Mouse (Mus musculus) limb, embryonic 14.5 days (tissue): ENCODE results near the gene 1700024P04Rik. TPM values are rescaled to one million over a fixed set of nuclear protein-coding genes. Genes with fewer than 3 reads are reported as not detected.

Experiments used
- ATAC-seq: fragments of 200-750 bp; cut with Nextera tagmentation; 2 replicates; pipeline ENCODE4 v1.8.0; 2017; ENCODE audit warnings: low read depth, moderate number of reproducible peaks, moderate TSS enrichment; ENCODE audit not compliant: low FRiP score
- DNase-seq: peaks from one replicate; pipeline ENCODE4 v3.0.0-alpha.2; 2015; ENCODE audit warnings: low spot score
- H3K27ac ChIP-seq: fragments of 300-500 bp; sonication (generic); replicated peaks from 2 replicates; pipeline ENCODE4 v1.5.1; 2014; ENCODE audit warnings: low read depth, mild to moderate bottlenecking, low read length, moderate library complexity, mixed read lengths
- H3K27me3 ChIP-seq: fragments of 300-500 bp; sonication (generic); 2 replicates; pipeline ENCODE4 v1.6.1; 2014; ENCODE audit warnings: low read length, mixed read lengths; ENCODE audit not compliant: control insufficient read depth, insufficient read depth
- H3K36me3 ChIP-seq: fragments of 300-500 bp; sonication (generic); 2 replicates; pipeline ENCODE4 v1.6.1; 2014; ENCODE audit warnings: mild to moderate bottlenecking, low read length, moderate library complexity, mixed read lengths; ENCODE audit not compliant: control insufficient read depth, insufficient read depth
- H3K4me1 ChIP-seq: fragments of 300-500 bp; sonication (generic); 2 replicates; pipeline ENCODE4 v1.6.1; 2014; ENCODE audit warnings: antibody characterized with exemption, low read length, mixed read lengths; ENCODE audit not compliant: control insufficient read depth, insufficient read depth
- H3K4me2 ChIP-seq: fragments of 300-500 bp; sonication (generic); replicated peaks from 2 replicates; pipeline ENCODE4 v1.6.1; 2014; ENCODE audit warnings: low read depth, mild to moderate bottlenecking, low read length, moderate library complexity; ENCODE audit not compliant: severe bottlenecking
- H3K4me3 ChIP-seq: fragments of 300-500 bp; sonication (generic); replicated peaks from 2 replicates; pipeline ENCODE4 v1.5.1; 2014; ENCODE audit warnings: low read length
- H3K9ac ChIP-seq: fragments of 300-500 bp; sonication (generic); 2 replicates; pipeline ENCODE4 v1.6.1; 2014; ENCODE audit warnings: mild to moderate bottlenecking, low read depth, low read length, moderate library complexity; ENCODE audit not compliant: severe bottlenecking
- H3K9me3 ChIP-seq: fragments of 300-500 bp; sonication (generic); 2 replicates; pipeline ENCODE4 v1.6.1; 2016; ENCODE audit warnings: low read length; ENCODE audit not compliant: control insufficient read depth
- POLR2A ChIP-seq: fragments of 200-500 bp; IDR thresholded peaks from 2 replicates; pipeline ENCODE4 v1.8.0; 2012; ENCODE audit warnings: inconsistent platforms, mild to moderate bottlenecking, moderate library complexity, borderline replicate concordance; ENCODE audit not compliant: insufficient read depth, insufficient read length; ENCODE audit errors: extremely low read depth
- WGBS: fragments of 180-500 bp; shearing (Covaris S2); extraction: QIAGEN DNeasy Blood & Tissue Kit; methylation state at CpG from one replicate; pipeline ENCODE4 v1.1.7; 2014; 5-methylcytosine and 5-hydroxymethylcytosine counted together
- polyA plus RNA-seq, 2 experiments: library from polyadenylated mRNA; depleted of rRNA in 1 of 2; stranded (reverse) in 1 of 2; unstranded in 1 of 2; fragments of >200 nt; fragmentation: Nextera tagmentation in 1 of 2; extraction: Ambion mirVana in 1 of 2; gene quantifications; 2 replicates each; pipeline versions ENCODE4 v1.2.1 to v1.2.3; 2012 to 2014

Gene 1700024P04Rik
- polyA plus RNA-seq, 2 experiments = not detected

GRCm38 (mm10) chr13:98958177-98958576 lies 26.2 kb downstream of the 1700024P04Rik start:
- H3K4me3 ChIP-seq = no peak overlapping the region
- DNase-seq = no peak
- H3K27ac ChIP-seq = no peak overlapping the region
- no peaks in the 10 kb centered on the region for H3K27me3 ChIP-seq
- TF ChIP-seq POLR2A = no peak
- no peaks in the 10 kb centered on the region for H3K36me3 ChIP-seq
- H3K9me3 ChIP-seq = no peaks in the 10 kb centered on the region
- no peak overlapping the region for H3K9ac ChIP-seq
- H3K4me2 ChIP-seq = no peak overlapping the region
- 70% methylated on average over 2 of the region's 2 CpGs for WGBS
- H3K4me1 ChIP-seq = no peaks in the 10 kb centered on the region
- ATAC-seq = no peak

- H3K27me3 ChIP-seq = no peaks in the 10 kb centered on the region
- no peaks in the 10 kb centered on the region for H3K36me3 ChIP-seq
- H3K4me1 ChIP-seq = no peaks in the 10 kb centered on the region
- H3K9me3 ChIP-seq = no peaks in the 10 kb centered on the region
- ATAC-seq = no peak
- TF ChIP-seq POLR2A = no peak
- no peak overlapping the region for H3K27ac ChIP-seq
- H3K9ac ChIP-seq = no peak overlapping the region
- no peak for DNase-seq
- H3K4me3 ChIP-seq = no peak overlapping the region
- WGBS = 85% methylated on average over 2 of the region's 2 CpGs
- no peak overlapping the region for H3K4me2 ChIP-seq
These were observed 28.2 kb downstream of the 1700024P04Rik start for GRCm38 (mm10) chr13:98956209-98956608.

- WGBS = 53% methylated on average over 6 of the region's 6 CpGs
- H3K4me1 ChIP-seq = no peaks in the 10 kb centered on the region
- H3K27ac ChIP-seq = no peak overlapping the region
- H3K36me3 ChIP-seq = no peaks in the 10 kb centered on the region
- no peak overlapping the region for H3K4me2 ChIP-seq
- DNase-seq (no peak), ATAC-seq (no peak)
- H3K27me3 ChIP-seq = no peaks in the 10 kb centered on the region
- no peak overlapping the region for H3K9ac ChIP-seq
- H3K9me3 ChIP-seq = no peaks in the 10 kb centered on the region
- H3K4me3 ChIP-seq = no peak overlapping the region
- no peak for TF ChIP-seq POLR2A
These were observed 28.7 kb downstream of the 1700024P04Rik start for GRCm38 (mm10) chr13:98955676-98956075.

GRCm38 (mm10) chr13:98955226-98955625 lies 29.1 kb downstream of the 1700024P04Rik start:
- H3K4me2 ChIP-seq = no peak overlapping the region
- no peaks in the 10 kb centered on the region for H3K4me1 ChIP-seq
- TF ChIP-seq POLR2A = no peak
- no peaks in the 10 kb centered on the region for H3K9me3 ChIP-seq
- no peaks in the 10 kb centered on the region for H3K27me3 ChIP-seq
- no peak for ATAC-seq
- DNase-seq = no peak
- H3K4me3 ChIP-seq = no peak overlapping the region
- WGBS = 54% methylated on average over 5 of the region's 5 CpGs
- H3K36me3 ChIP-seq = no peaks in the 10 kb centered on the region
- H3K9ac ChIP-seq = no peak overlapping the region
- H3K27ac ChIP-seq = no peak overlapping the region

GRCm38 (mm10) chr13:98953830-98954229 lies 30.5 kb downstream of the 1700024P04Rik start:
- Histone ChIP-seq H3K9me3 (no peaks in the 10 kb centered on the region), H3K4me1 (no peaks in the 10 kb centered on the region), H3K4me2 (no peak overlapping the region), H3K27ac (no peak overlapping the region), H3K27me3 (no peaks in the 10 kb centered on the region), H3K4me3 (no peak overlapping the region), H3K36me3 (no peaks in the 10 kb centered on the region), H3K9ac (no peak overlapping the region)
- ATAC-seq (no peak), DNase-seq (no peak)
- WGBS = 76% methylated on average over 5 of the region's 5 CpGs
- no peak for TF ChIP-seq POLR2A

GRCm38 (mm10) chr13:98951951-98952350 lies 32.4 kb downstream of the 1700024P04Rik start:
- no peak overlapping the region for H3K9ac ChIP-seq
- WGBS = 83% methylated on average over 7 of the region's 7 CpGs
- no peak for TF ChIP-seq POLR2A
- no peak overlapping the region for H3K4me2 ChIP-seq
- no peak overlapping the region for H3K4me3 ChIP-seq
- no peaks in the 10 kb centered on the region for H3K9me3 ChIP-seq
- DNase-seq (no peak), ATAC-seq (no peak)
- H3K27me3 ChIP-seq = no peaks in the 10 kb centered on the region
- no peaks in the 10 kb centered on the region for H3K4me1 ChIP-seq
- no peak overlapping the region for H3K27ac ChIP-seq
- H3K36me3 ChIP-seq = no peaks in the 10 kb centered on the region
